Mouse (Mus musculus) intestine, postnatal 0 days (tissue): ENCODE data around the gene Kazald1. TPM values are rescaled to one million over a fixed set of nuclear protein-coding genes. Genes with fewer than 3 reads are reported as not detected.

Experiments
- ATAC-seq: fragments of 200-750 bp; cut with Nextera tagmentation; 2 replicates; pipeline ENCODE4 v1.8.0; 2017; ENCODE audit warnings: mild to moderate bottlenecking, moderate TSS enrichment, moderate library complexity
- H3K27ac ChIP-seq: fragments of 300-500 bp; sonication (generic); 2 replicates; pipeline ENCODE4 v1.5.1; 2014; ENCODE audit warnings: mild to moderate bottlenecking, low read depth, low read length, moderate library complexity
- H3K27me3 ChIP-seq: fragments of 300-500 bp; sonication (generic); replicated peaks from 2 replicates; pipeline ENCODE4 v1.6.1; 2014; ENCODE audit warnings: low read length, mixed read lengths; ENCODE audit not compliant: control insufficient read depth, insufficient read depth
- H3K36me3 ChIP-seq: fragments of 300-500 bp; sonication (generic); 2 replicates; pipeline ENCODE4 v1.6.1; 2014; ENCODE audit warnings: mild to moderate bottlenecking, moderate library complexity; ENCODE audit not compliant: control insufficient read depth, insufficient read depth
- H3K4me1 ChIP-seq: fragments of 300-500 bp; sonication (generic); replicated peaks from 2 replicates; pipeline ENCODE4 v1.6.1; 2014; ENCODE audit warnings: antibody characterized with exemption, low read length, mixed read lengths; ENCODE audit not compliant: control insufficient read depth, insufficient read depth
- H3K4me2 ChIP-seq: fragments of 300-500 bp; sonication (generic); replicated peaks from 2 replicates; pipeline ENCODE4 v1.6.1; 2014; ENCODE audit warnings: low read depth, mild to moderate bottlenecking, moderate library complexity
- H3K4me3 ChIP-seq: fragments of 300-500 bp; sonication (generic); 2 replicates; pipeline ENCODE4 v1.5.1; 2014; ENCODE audit warnings: low read depth, low read length
- H3K9ac ChIP-seq: fragments of 300-500 bp; sonication (generic); 2 replicates; pipeline ENCODE4 v1.6.1; 2014; ENCODE audit warnings: mild to moderate bottlenecking, low read depth, low read length
- H3K9me3 ChIP-seq: fragments of 300-500 bp; sonication (generic); 2 replicates; pipeline ENCODE4 v1.6.1; 2016; ENCODE audit warnings: mixed run types; ENCODE audit not compliant: control insufficient read depth
- CTCF ChIP-seq: sonication (generic); IDR thresholded peaks from 2 replicates; pipeline ENCODE4 v1.5.1; 2016; ENCODE audit warnings: low read depth, mild to moderate bottlenecking, control low read depth, antibody characterized with exemption, moderate library complexity
- WGBS: fragments of 180-500 bp; shearing (Covaris S2); extraction: QIAGEN DNeasy Blood & Tissue Kit; methylation state at CpG from one replicate; pipeline ENCODE4 v1.1.7; 2014; 5-methylcytosine and 5-hydroxymethylcytosine counted together
- polyA plus RNA-seq: library from polyadenylated mRNA; unstranded; fragments of >200 nt; fragmentation: Nextera tagmentation; extraction: Ambion mirVana; gene quantifications from 2 replicates; pipeline ENCODE4 v1.2.1, GENCODE M21; 2015

The Kazald1 gene
- polyA plus RNA-seq, 1 experiment from 2014 or later = 1.2 TPM

- 3% methylated on average over 5 of the region's 5 CpGs for WGBS
- ATAC-seq = no peak
- H3K27me3 ChIP-seq = peaks cover 63% of the 10 kb centered on the region
- peak; percentile 96 for TF ChIP-seq CTCF
- H3K4me3 ChIP-seq = no peak overlapping the region
- 0 out of 2 replicates have a peak overlapping the region, but pooled peaks have one; percentile 2 for H3K4me2 ChIP-seq
- H3K36me3 ChIP-seq = no peaks in the 10 kb centered on the region
- H3K27ac ChIP-seq = no peak overlapping the region
- H3K9ac ChIP-seq = no peak overlapping the region
- H3K9me3 ChIP-seq = no peaks in the 10 kb centered on the region
- peaks cover 4% of the 10 kb centered on the region; the same call in 1 of the 2 replicates for H3K4me1 ChIP-seq
These were observed 6.2 kb downstream of the Kazald1 start for GRCm38 (mm10) chr19:45081279-45081678.

GRCm38 (mm10) chr19:45081841-45082550, 7.0 kb downstream of the Kazald1 start:
- WGBS = 15% methylated on average over 11 of the region's 11 CpGs
- peak; percentile 67 for TF ChIP-seq CTCF
- ATAC-seq = no peak
- H3K36me3 ChIP-seq = no peaks in the 10 kb centered on the region
- H3K9ac ChIP-seq = no peak overlapping the region
- peaks cover 55% of the 10 kb centered on the region for H3K27me3 ChIP-seq
- no peaks in the 10 kb centered on the region for H3K9me3 ChIP-seq
- H3K4me1 ChIP-seq = peaks cover 3% of the 10 kb centered on the region; the same call in 1 of the 2 replicates
- H3K4me2 ChIP-seq = no peak overlapping the region
- no peak overlapping the region for H3K27ac ChIP-seq
- H3K4me3 ChIP-seq = no peak overlapping the region

GRCm38 (mm10) chr19:45097868-45098267, 22.8 kb downstream of the Kazald1 start:
- no peak for ATAC-seq
- 17% methylated on average over 11 of the region's 11 CpGs for WGBS
- TF ChIP-seq CTCF = no peak
- Histone ChIP-seq H3K9ac (no peak overlapping the region), H3K36me3 (no peaks in the 10 kb centered on the region), H3K9me3 (no peaks in the 10 kb centered on the region), H3K4me1 (no peaks in the 10 kb centered on the region), H3K4me3 (no peak overlapping the region), H3K27me3 (peaks cover 13% of the 10 kb centered on the region), H3K27ac (no peak overlapping the region), H3K4me2 (no peak overlapping the region)

GRCm38 (mm10) chr19:45100486-45101270, 25.6 kb downstream of the Kazald1 start:
- no peak for ATAC-seq
- no peak; the same call in 1 of the 2 replicates for TF ChIP-seq CTCF
- Histone ChIP-seq H3K27me3 (peaks cover 37% of the 10 kb centered on the region), H3K4me1 (no peaks in the 10 kb centered on the region), H3K4me3 (no peak overlapping the region), H3K36me3 (no peaks in the 10 kb centered on the region), H3K9ac (no peak overlapping the region), H3K4me2 (no peak overlapping the region), H3K9me3 (no peaks in the 10 kb centered on the region), H3K27ac (no peak overlapping the region)
- 61% methylated on average over 8 of the region's 8 CpGs for WGBS

- no peaks in the 10 kb centered on the region for H3K36me3 ChIP-seq
- no peaks in the 10 kb centered on the region for H3K4me1 ChIP-seq
- H3K27me3 ChIP-seq = peaks cover 35% of the 10 kb centered on the region
- H3K9ac ChIP-seq = no peak overlapping the region
- WGBS = 29% methylated on average over 1 of the region's 1 CpGs
- TF ChIP-seq CTCF = no peak
- ATAC-seq = no peak
- no peaks in the 10 kb centered on the region for H3K9me3 ChIP-seq
- no peak overlapping the region for H3K27ac ChIP-seq
- no peak overlapping the region for H3K4me3 ChIP-seq
- H3K4me2 ChIP-seq = no peak overlapping the region
These were observed 30.6 kb downstream of the Kazald1 start for GRCm38 (mm10) chr19:45105591-45105990.

GRCm38 (mm10) chr19:45106689-45107088, 31.6 kb downstream of the Kazald1 start:
- no peak for ATAC-seq
- Histone ChIP-seq H3K36me3 (no peaks in the 10 kb centered on the region), H3K4me1 (no peaks in the 10 kb centered on the region), H3K27ac (no peak overlapping the region), H3K4me2 (no peak overlapping the region), H3K9me3 (no peaks in the 10 kb centered on the region), H3K9ac (no peak overlapping the region), H3K27me3 (peaks cover 35% of the 10 kb centered on the region), H3K4me3 (no peak overlapping the region)
- TF ChIP-seq CTCF = no peak
- WGBS = 40% methylated on average over 6 of the region's 6 CpGs
